Mouse (Mus musculus) bone marrow, adult 2 months (tissue): ENCODE measurements around the gene Sez6l.

Experiments used
- CTCF ChIP-seq: fragments of 200-500 bp; IDR thresholded peaks from 2 replicates; pipeline ENCODE4 v1.5.1; 2011; ENCODE audit warnings: low read length, control low read depth; ENCODE audit not compliant: control insufficient read depth, insufficient read depth
- POLR2A ChIP-seq: fragments of 200-500 bp; IDR thresholded peaks from 2 replicates; pipeline ENCODE4 v1.6.1; 2011; ENCODE audit warnings: low read depth, mild to moderate bottlenecking, control low read depth, low read length, borderline replicate concordance; ENCODE audit not compliant: control insufficient read depth

DNA sequence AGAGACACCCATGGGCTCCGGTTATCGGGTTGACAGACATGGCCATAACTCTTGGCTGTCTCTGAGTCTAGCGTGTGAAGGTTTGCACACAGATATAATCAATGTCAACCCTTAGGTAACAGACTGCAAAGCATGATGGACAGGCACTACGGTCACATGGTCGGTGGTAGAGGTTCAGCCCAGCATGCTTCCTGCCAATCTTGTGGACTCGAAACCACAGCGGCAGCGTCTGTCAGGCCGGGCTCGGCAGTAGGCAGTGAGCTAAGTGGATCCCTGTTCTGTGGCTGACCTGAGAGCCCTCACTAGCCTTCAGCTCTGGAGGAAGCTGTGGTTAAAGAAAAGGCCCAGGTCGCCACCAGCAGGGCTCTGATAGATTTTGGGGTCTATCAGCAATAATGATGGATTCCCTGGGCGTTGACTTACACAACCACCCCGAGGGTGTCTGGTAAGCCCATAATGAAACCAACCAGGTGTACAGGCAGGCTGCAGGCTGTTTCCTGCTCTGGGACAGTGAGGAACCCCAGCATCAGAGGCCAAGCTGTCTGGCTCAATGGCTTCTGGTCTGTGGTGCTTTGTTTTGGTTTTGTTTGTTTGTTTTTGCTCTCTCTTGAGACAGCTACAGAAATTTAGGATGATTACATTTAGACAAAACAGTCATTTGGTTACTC lies 192.0 kb downstream of the Sez6l start:
- TF ChIP-seq POLR2A (no peak), CTCF (no peak)
